Mouse (Mus musculus): ENCODE measurements around the gene Prss21.
"Not testable (repeated sequence)": the region's sequence is repeated elsewhere in the genome, so short reads cannot be mapped to it uniquely, and the experiment has no call there.

Prss21 gene

GRCm38 (mm10) chr17:23857193-23857592, 10.7 kb upstream of the Prss21 start:
- in situ Hi-C loops (cut with MboI; ENCODE audit: unreplicated experiment in 2 of 2): loop anchor here (5.0 to 10.0 kb wide), 2 partner anchors 80 to 108 kb away; no protein-coding TSS in a partner anchor

DNA sequence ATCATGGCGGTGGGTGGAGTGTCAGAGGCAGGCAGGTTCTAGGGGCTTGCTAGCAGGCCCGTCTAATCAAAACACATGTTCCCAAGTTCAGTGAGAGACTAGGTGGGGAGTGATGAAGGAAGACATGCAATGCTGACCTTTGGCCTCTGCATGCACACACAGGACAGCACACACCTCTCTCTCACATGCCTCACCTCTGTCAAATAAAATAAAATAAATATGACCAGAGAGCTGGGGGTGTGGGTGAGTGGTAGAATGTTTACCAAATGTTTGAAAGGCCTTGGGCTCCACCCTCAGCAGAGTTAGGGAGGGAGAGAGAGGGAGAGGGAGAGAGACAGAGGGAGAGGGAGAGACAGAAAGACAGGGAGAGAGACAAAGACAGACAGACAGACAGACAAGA, 9.9 kb upstream of the Prss21 start:
- in situ Hi-C loops (cut with MboI; ENCODE audit: unreplicated experiment in 2 of 2): loop anchor here (5.0 to 10.0 kb wide), 2 partner anchors 81 to 107 kb away; no protein-coding TSS in a partner anchor

DNA sequence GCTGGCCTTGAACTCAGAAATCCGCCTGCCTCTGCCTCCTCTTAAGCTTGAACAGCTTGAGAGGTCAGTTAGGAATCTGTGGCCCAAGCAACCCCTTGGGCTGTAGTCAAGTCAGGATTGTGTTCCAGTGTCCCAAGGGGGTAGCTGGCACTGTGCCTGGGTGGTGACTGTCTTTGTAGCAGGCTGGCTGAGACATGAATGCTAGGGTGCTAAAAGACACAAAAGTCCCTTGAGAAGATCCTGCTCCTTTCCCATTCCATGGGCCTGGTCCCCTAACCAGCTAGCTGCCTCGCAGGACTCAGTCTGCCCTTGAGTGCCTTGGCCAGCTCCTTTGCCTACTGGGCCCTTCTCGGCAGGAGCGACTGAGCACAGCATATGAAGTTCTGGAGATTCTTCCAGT, 4.9 kb upstream of the Prss21 start:
- in situ Hi-C loops (cut with MboI; ENCODE audit: unreplicated experiment in 2 of 2): no loop called here

DNA sequence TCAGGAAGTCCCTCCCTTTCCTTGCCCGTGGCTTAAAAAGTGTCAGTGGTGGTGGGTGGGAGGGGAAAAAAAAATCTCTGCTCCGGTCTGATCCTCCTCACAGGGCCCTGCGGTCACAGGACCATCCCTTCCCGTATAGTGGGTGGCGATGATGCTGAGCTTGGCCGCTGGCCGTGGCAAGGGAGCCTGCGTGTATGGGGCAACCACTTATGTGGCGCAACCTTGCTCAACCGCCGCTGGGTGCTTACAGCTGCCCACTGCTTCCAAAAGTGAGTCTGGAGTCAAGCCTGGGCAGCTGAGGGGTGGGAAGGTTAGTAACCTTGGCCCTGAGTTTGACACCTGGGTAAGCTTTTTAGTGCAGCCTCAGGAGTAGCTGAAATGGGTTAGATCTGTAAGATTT, 657 bp downstream of the Prss21 start:
- in situ Hi-C loops (cut with MboI; ENCODE audit: unreplicated experiment in 2 of 2): no loop called here

- in situ Hi-C loops (cut with MboI; ENCODE audit: unreplicated experiment in 2 of 2): loop anchor here (5.0 kb wide), 2 partner anchors 83 to 88 kb away; partner anchors contain the start of gene Sbpl (in 1 of the 2)
Measured at GRCm38 (mm10) chr17:23873884-23874856, 6.3 kb downstream of the Prss21 start.

DNA sequence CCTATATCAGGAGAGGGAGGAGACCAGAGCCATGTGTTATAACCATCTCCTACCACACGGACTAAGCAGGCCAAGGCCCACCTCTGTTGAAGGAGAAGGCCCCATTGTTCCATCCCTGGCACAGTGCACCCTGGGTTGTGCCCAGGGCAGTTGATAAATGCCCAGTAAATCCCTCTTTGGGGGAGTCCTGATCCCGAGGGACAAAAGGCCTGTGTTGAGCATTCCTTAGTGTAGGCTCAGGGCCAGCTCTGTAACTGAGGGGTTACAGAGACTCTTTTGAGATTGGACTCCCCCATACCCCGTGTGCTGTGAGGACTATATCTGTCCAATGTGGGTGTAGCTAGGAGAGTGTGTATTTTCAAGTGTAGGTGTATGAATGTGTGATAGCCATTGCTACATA, 8.9 kb downstream of the Prss21 start:
- in situ Hi-C loops (cut with MboI; ENCODE audit: unreplicated experiment in 2 of 2): no loop called here

DNA sequence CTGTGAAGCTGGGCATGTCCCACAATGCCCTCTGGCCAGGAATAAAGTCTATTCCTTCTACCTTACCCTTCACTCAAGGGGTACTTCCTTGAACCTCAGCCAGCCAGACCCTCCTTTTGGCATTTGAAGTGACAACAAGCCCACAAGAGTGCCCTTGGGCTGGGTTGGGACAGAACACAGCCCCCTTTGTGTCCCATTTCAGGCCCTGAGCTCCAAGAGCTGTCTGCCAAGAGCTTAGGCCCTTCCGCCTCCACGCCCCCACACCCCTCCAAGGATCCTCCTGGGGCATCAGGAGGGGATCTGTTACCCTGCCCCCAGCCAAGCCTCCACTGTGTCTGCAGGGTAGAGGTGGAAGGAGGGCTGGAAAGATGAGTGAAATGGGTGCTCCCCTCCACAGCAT, 9.3 kb downstream of the Prss21 start:
- in situ Hi-C loops (cut with MboI; ENCODE audit: unreplicated experiment in 2 of 2): no loop called here

DNA sequence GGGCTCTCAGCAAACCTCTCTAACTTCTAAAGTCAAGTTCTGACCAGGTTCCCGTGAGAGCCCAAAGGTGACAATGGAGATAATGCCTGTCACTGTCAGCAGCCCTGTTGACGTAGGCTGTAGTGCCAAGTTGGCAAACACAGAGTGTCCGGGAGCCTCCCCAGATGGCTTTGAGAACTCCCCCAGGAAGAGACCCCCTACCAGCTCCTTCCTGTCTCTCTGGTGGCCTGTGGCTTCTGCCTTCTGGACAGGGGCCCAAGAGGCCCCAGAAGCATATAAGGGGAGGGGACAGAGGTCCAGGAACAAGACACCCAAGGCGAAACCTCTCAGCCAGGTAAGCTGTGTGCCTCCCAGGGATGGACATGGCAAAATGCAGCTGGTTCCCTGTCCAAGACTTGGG, 12.7 kb downstream of the Prss21 start, which contains the start of the genes Dcpp1 and Dcpp2:
TSS of gene Dcpp1 (plus strand) at position 301 of the 400 bp plus-strand sequence.
TSS of gene Dcpp2 (plus strand) at position 305 of the 400 bp plus-strand sequence.
- in situ Hi-C loops (cut with MboI; ENCODE audit: unreplicated experiment in 2 of 2): not testable (repeated sequence)

- in situ Hi-C loops (cut with MboI; ENCODE audit: unreplicated experiment in 2 of 2): not testable (repeated sequence)
Measured at GRCm38 (mm10) chr17:23917158-23917557, 49.3 kb downstream of the Prss21 start, which contains the start of gene Dcpp3. Gene Dcpp3 (plus strand): TSS chr17:23917458.
